Mouse (Mus musculus) forebrain, embryonic 15.5 days (tissue): Measurements from ENCODE around the gene Olfr247. TPM values are rescaled to one million over a fixed set of nuclear protein-coding genes. Genes with fewer than 3 reads are reported as not detected.
A peak's percentile ranks its signal among the peaks of the same experiment; 100 is the strongest.
"Not testable (repeated sequence)": the region's sequence is repeated elsewhere in the genome, so short reads cannot be mapped to it uniquely, and the experiment has no call there.

Experiments used
- ATAC-seq: fragments of 200-750 bp; cut with Nextera tagmentation; replicated peaks from 2 replicates; pipeline ENCODE4 v1.8.0; 2017; ENCODE audit warnings: mild to moderate bottlenecking, moderate TSS enrichment, moderate library complexity
- H3K27ac ChIP-seq: fragments of 300-500 bp; sonication (generic); replicated peaks from 2 replicates; pipeline ENCODE4 v1.5.1; 2015; ENCODE audit warnings: mild to moderate bottlenecking, inconsistent platforms
- H3K27me3 ChIP-seq: fragments of 300-500 bp; sonication (generic); 2 replicates; pipeline ENCODE4 v1.6.1; 2015; ENCODE audit warnings: inconsistent platforms
- H3K36me3 ChIP-seq: fragments of 300-500 bp; sonication (generic); 2 replicates; pipeline ENCODE4 v1.6.1; 2015; ENCODE audit warnings: mild to moderate bottlenecking, inconsistent platforms
- H3K4me1 ChIP-seq: fragments of 300-500 bp; sonication (generic); 2 replicates; pipeline ENCODE4 v1.6.1; 2015; ENCODE audit warnings: inconsistent platforms
- H3K4me2 ChIP-seq: fragments of 300-500 bp; sonication (generic); replicated peaks from 2 replicates; pipeline ENCODE4 v1.6.1; 2015; ENCODE audit warnings: mild to moderate bottlenecking, inconsistent platforms
- H3K4me3 ChIP-seq: fragments of 300-500 bp; sonication (generic); 2 replicates; pipeline ENCODE4 v1.5.1; 2015; ENCODE audit warnings: mild to moderate bottlenecking, inconsistent platforms
- H3K9ac ChIP-seq: fragments of 300-500 bp; sonication (generic); replicated peaks from 2 replicates; pipeline ENCODE4 v1.6.1; 2015; ENCODE audit warnings: mild to moderate bottlenecking, inconsistent platforms
- H3K9me3 ChIP-seq: fragments of 300-500 bp; sonication (generic); 2 replicates; pipeline ENCODE4 v1.6.1; 2016; ENCODE audit warnings: inconsistent platforms
- WGBS: fragments of 180-500 bp; shearing (Covaris S2); methylation state at CpG from one replicate; pipeline ENCODE4 v1.1.7; 2015; ENCODE audit warnings: mixed read lengths; 5-methylcytosine and 5-hydroxymethylcytosine counted together
- polyA plus RNA-seq: library from polyadenylated mRNA; unstranded; fragments of >200 nt; fragmentation: Nextera tagmentation; extraction: Ambion mirVana; gene quantifications from 2 replicates; pipeline ENCODE4 v1.2.1, GENCODE M21; 2015

Gene Olfr247
- not detected in 2 replicates for polyA plus RNA-seq

DNA sequence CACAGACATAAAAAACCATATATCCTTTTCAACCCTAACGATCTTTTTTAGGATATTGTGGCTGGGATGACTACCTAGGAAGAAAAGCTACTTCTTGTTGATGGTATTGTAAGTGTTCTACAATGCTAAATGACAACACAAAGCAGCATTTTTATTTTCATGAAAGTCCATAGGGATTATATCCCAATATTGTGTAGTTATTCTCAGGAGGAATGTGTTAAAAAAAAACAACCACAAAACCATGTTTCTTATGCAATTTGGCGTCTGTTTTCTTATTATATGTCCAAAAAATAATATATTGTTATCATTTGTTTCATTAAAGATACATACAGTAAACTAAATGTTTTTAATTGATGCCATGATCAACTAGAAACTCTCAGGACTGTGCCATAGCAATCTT, at the start of gene Olfr247:
TSS of gene Olfr247 (minus strand) at position 101 of the 400 bp plus-strand sequence.
- not testable (repeated sequence) for H3K4me3 ChIP-seq, H3K9me3 ChIP-seq, H3K27me3 ChIP-seq, H3K36me3 ChIP-seq, ATAC-seq, H3K4me2 ChIP-seq, H3K4me1 ChIP-seq, H3K9ac ChIP-seq, H3K27ac ChIP-seq
- WGBS, result no CpG with 5 or more reads among the region's 2 CpGs

DNA sequence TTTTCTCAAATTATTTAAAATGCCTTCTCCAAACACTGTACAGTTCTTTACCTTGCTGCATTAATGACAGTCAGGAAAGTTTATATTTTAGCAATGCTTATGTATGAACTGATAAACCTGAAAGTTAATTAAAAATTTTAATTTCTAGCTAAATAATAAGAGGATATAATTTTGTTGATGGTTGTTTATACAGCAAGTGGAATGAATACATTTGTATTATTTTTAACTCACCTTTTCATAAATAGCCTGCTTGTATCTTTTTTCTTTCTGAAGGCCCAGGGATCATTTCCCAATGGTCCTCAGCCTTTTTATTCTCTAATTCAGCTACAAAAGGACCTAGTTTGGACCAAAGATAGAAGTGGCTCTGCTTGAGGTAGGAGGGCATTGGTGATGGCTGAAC, 36.4 kb upstream of the Olfr247 start, which contains the start of gene Olfr820:
TSS of gene Olfr820 (plus strand) at position 301 of the 400 bp plus-strand sequence.
- H3K9ac ChIP-seq, result no peak within 1 kb of the TSS
- H3K9me3 ChIP-seq, result no peaks in the 10 kb centered on the region
- no peaks in the 10 kb centered on the region for H3K4me1 ChIP-seq
- no peaks in the 10 kb centered on the region for H3K36me3 ChIP-seq
- H3K27me3 ChIP-seq, result no peaks in the 10 kb centered on the region
- no peak within 1 kb of the TSS for H3K27ac ChIP-seq
- ATAC-seq, result no peak
- H3K4me3 ChIP-seq, result no peak within 1 kb of the TSS
- no peak within 1 kb of the TSS for H3K4me2 ChIP-seq

DNA sequence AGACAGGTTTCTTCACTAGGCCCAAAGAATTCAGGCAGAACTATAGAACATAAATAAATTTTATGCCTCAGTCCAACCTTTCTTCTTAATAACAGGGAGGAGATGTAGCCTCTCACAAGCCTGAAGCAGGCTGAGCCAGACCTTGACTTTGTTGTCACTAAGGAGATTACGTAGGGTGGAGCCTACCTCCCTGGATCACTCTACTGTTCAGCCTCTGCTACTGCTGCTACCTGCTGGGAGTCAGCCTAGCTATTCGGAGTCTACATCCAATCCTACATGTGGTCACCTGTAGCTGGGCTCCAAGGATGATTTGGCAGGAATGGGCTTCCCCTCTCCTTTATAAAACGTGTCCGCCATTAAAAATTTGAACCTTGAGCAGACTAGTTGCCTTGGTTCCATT, 29.4 kb upstream of the Olfr247 start:
- H3K27me3 ChIP-seq, H3K4me2 ChIP-seq, H3K9ac ChIP-seq, H3K4me1 ChIP-seq, H3K27ac ChIP-seq, H3K4me3 ChIP-seq, ATAC-seq, H3K36me3 ChIP-seq, H3K9me3 ChIP-seq: not testable (repeated sequence)
- 92% methylated on average over 4 of the region's 4 CpGs for WGBS

DNA sequence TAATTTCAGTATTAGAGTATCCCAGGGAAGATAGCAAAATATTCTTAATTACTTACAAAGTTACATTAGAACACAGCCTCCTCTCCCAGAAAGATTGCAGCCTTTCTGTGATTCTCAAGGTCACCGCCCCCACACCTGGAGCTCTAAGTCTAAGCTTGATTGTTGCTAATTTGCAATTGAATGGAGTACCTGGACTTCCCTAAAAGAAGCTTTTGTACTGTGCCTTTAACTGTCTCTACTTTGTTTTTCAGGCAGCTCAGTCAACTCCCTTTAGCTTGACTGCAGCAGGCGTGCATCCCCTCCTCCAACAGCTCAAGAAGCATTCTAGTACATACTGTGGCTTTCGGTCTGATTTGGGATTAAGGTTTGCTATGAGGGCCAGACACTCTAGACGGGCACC, 28.2 kb upstream of the Olfr247 start:
- H3K27me3 ChIP-seq, H3K36me3 ChIP-seq, ATAC-seq, H3K27ac ChIP-seq, H3K4me3 ChIP-seq, H3K4me2 ChIP-seq, H3K9ac ChIP-seq, H3K4me1 ChIP-seq, H3K9me3 ChIP-seq: not testable (repeated sequence)
- WGBS, result 80% methylated on average over 4 of the region's 4 CpGs

DNA sequence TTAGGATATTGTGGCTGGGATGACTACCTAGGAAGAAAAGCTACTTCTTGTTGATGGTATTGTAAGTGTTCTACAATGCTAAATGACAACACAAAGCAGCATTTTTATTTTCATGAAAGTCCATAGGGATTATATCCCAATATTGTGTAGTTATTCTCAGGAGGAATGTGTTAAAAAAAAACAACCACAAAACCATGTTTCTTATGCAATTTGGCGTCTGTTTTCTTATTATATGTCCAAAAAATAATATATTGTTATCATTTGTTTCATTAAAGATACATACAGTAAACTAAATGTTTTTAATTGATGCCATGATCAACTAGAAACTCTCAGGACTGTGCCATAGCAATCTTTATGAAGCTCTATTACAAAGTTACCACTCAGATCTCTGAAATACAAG, 9.0 kb upstream of the Olfr247 start, which contains the start of gene Gm10310:
TSS of gene Gm10310 (minus strand) at position 101 of the 400 bp plus-strand sequence.
- WGBS, result no CpG with 5 or more reads among the region's 1 CpGs
- not testable (repeated sequence) for ATAC-seq, H3K4me1 ChIP-seq, H3K9me3 ChIP-seq, H3K36me3 ChIP-seq, H3K27me3 ChIP-seq, H3K27ac ChIP-seq, H3K9ac ChIP-seq, H3K4me2 ChIP-seq, H3K4me3 ChIP-seq

DNA sequence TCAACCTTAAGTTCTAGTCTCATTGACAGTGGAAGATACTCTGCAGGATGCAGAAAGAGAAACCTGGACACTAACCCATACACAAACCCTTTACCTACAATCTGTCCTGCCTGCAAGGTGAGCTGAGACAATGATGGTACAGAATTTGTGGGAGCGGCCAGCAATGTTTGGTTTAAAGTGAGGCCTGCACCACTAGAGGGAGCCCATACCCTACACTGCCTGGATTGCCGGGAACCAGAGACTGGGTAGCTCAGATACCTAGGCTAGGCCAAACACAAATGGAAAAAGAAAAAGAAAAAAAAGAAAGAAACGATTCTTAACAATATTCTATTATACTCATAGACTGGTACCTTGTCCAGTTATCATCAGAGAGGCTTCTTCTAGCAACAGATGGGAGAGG, 5.9 kb upstream of the Olfr247 start:
- not testable (repeated sequence) for H3K27me3 ChIP-seq, H3K36me3 ChIP-seq, H3K9ac ChIP-seq, H3K4me2 ChIP-seq, ATAC-seq, H3K27ac ChIP-seq, H3K9me3 ChIP-seq, H3K4me1 ChIP-seq, H3K4me3 ChIP-seq
- WGBS, result no CpG with 5 or more reads among the region's 3 CpGs

DNA sequence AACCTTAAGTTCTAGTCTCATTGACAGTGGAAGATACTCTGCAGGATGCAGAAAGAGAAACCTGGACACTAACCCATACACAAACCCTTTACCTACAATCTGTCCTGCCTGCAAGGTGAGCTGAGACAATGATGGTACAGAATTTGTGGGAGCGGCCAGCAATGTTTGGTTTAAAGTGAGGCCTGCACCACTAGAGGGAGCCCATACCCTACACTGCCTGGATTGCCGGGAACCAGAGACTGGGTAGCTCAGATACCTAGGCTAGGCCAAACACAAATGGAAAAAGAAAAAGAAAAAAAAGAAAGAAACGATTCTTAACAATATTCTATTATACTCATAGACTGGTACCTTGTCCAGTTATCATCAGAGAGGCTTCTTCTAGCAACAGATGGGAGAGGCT, 2.9 kb downstream of the Olfr247 start:
- not testable (repeated sequence) for H3K9ac ChIP-seq, H3K4me1 ChIP-seq, H3K4me3 ChIP-seq, H3K36me3 ChIP-seq, H3K27me3 ChIP-seq, H3K4me2 ChIP-seq, H3K9me3 ChIP-seq, H3K27ac ChIP-seq
- no CpG with 5 or more reads among the region's 3 CpGs for WGBS
- 0 out of 2 replicates have a peak, but pooled peaks have one; percentile 29 for ATAC-seq

DNA sequence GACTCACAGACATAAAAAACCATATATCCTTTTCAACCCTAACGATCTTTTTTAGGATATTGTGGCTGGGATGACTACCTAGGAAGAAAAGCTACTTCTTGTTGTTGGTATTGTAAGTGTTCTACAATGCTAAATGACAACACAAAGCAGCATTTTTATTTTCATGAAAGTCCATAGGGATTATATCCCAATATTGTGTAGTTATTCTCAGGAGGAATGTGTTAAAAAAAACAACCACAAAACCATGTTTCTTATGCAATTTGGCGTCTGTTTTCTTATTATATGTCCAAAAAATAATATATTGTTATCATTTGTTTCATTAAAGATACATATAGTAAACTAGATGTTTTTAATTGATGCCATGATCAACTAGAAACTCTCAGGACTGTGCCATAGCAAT, 8.8 kb downstream of the Olfr247 start, which contains the start of gene Olfr819:
TSS of gene Olfr819 (minus strand) at position 101 of the 400 bp plus-strand sequence.
- ATAC-seq, H3K27ac ChIP-seq, H3K4me3 ChIP-seq, H3K4me1 ChIP-seq, H3K9me3 ChIP-seq, H3K36me3 ChIP-seq, H3K9ac ChIP-seq, H3K4me2 ChIP-seq, H3K27me3 ChIP-seq: not testable (repeated sequence)
- 89% methylated on average over 2 of the region's 2 CpGs for WGBS

DNA sequence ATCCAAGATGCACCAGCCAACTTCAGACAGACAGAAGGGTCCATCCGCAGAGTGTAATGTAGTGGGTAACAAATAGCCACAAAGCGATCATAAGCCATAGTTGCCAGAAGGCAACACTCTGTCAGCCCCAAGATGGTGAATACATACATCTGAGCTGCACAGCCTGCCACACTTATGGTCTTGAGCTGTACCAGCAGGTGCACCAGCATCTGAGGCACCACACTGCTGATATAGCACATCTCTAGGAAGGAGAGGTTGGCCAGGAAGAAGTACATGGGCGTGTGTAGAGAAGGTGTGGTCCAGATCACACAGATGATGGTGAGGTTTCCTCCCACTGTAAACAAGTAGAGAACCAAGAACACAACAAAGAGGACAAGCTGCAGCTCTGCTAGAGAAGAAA, 9.7 kb downstream of the Olfr247 start:
- not testable (repeated sequence) for H3K4me1 ChIP-seq, H3K27me3 ChIP-seq, ATAC-seq, H3K9ac ChIP-seq, H3K4me3 ChIP-seq, H3K36me3 ChIP-seq, H3K9me3 ChIP-seq, H3K27ac ChIP-seq, H3K4me2 ChIP-seq
- 100% methylated on average over 2 of the region's 3 CpGs for WGBS

DNA sequence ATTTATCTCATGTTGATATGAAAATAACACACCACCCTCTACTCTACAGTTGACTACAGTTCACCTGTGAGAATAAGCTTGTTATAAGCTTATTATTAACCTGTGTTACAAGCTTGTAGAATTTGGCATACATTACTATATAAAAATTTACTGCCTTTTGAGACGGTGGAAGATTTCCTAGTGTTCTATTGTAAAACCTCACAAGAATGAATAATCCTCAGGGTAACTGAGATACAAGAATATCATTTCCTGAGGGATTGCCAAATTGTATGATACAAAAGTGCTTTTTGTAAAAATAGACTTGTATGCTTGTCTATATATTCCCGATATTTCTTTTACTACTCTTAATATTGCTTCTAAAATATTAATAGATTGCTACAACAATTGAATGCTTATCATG, 26.9 kb downstream of the Olfr247 start, which contains the start of gene Olfr818:
TSS of gene Olfr818 (minus strand) at position 101 of the 400 bp plus-strand sequence.
- H3K36me3 ChIP-seq, result no peaks in the 10 kb centered on the region
- H3K4me3 ChIP-seq, result no peak within 1 kb of the TSS
- H3K9ac ChIP-seq, result no peak within 1 kb of the TSS
- no peaks in the 10 kb centered on the region for H3K9me3 ChIP-seq
- WGBS, result 96% methylated on average over 2 of the region's 2 CpGs
- no peaks in the 10 kb centered on the region for H3K27me3 ChIP-seq
- no peak within 1 kb of the TSS for H3K4me2 ChIP-seq
- no peak within 1 kb of the TSS for H3K27ac ChIP-seq
- no peak for ATAC-seq
- H3K4me1 ChIP-seq, result no peaks in the 10 kb centered on the region

Other genes with a start within 250 kb of the Olfr247 start
- not detected in 2 replicates for gene Olfr805, start 246.8 kb downstream of the Olfr247 start, polyA plus RNA-seq
- gene Olfr806, start 234.2 kb downstream of the Olfr247 start, polyA plus RNA-seq, result not detected in 2 replicates
- gene Olfr807, start 218.3 kb downstream of the Olfr247 start, polyA plus RNA-seq, result not detected in 2 replicates
- not detected in 2 replicates for gene Olfr808, start 210.7 kb downstream of the Olfr247 start, polyA plus RNA-seq
- gene Olfr809, start 201.5 kb downstream of the Olfr247 start, polyA plus RNA-seq, result not detected in 2 replicates
- gene Olfr810, start 181.2 kb downstream of the Olfr247 start, polyA plus RNA-seq, result not detected in 2 replicates
- not detected in 2 replicates for gene Olfr811, start 171.7 kb downstream of the Olfr247 start, polyA plus RNA-seq
- not detected in 2 replicates for gene Olfr812, start 130.0 kb downstream of the Olfr247 start, polyA plus RNA-seq
- gene Olfr813, start 120.8 kb downstream of the Olfr247 start, polyA plus RNA-seq, result not detected in 2 replicates
- not detected in 2 replicates for gene Olfr814, start 96.3 kb downstream of the Olfr247 start, polyA plus RNA-seq
- not detected in 2 replicates for gene Olfr815, start 70.3 kb downstream of the Olfr247 start, polyA plus RNA-seq
- gene Olfr816, start 60.5 kb downstream of the Olfr247 start, polyA plus RNA-seq, result not detected in 2 replicates
- not detected in 2 replicates for gene Olfr818, start 27.0 kb downstream of the Olfr247 start, polyA plus RNA-seq
- not detected in 2 replicates for gene Olfr819, start 8.9 kb downstream of the Olfr247 start, polyA plus RNA-seq
- not detected in 2 replicates for gene Gm10310, start 8.9 kb upstream of the Olfr247 start, polyA plus RNA-seq
- gene Olfr820, start 36.5 kb upstream of the Olfr247 start, polyA plus RNA-seq, result not detected in 2 replicates
- gene Olfr821, start 54.2 kb upstream of the Olfr247 start, polyA plus RNA-seq, result not detected in 2 replicates
- not detected in 2 replicates for gene Olfr822, start 95.1 kb upstream of the Olfr247 start, polyA plus RNA-seq
- not detected in 2 replicates for gene Olfr823, start 139.2 kb upstream of the Olfr247 start, polyA plus RNA-seq
- gene Olfr824, start 153.9 kb upstream of the Olfr247 start, polyA plus RNA-seq, result not detected in 2 replicates
- gene Olfr825, start 190.6 kb upstream of the Olfr247 start, polyA plus RNA-seq, result not detected in 2 replicates
- not detected in 2 replicates for gene Olfr826, start 208.0 kb upstream of the Olfr247 start, polyA plus RNA-seq
- not detected in 2 replicates for gene Olfr827, start 238.3 kb upstream of the Olfr247 start, polyA plus RNA-seq